Mouse (Mus musculus) right cerebral cortex, postnatal 36 days (tissue): ENCODE measurements at regions not wholly inside any gene's neighbourhood (a gene's known extent, or its start where the extent isn't known, plus 50 kb on each side); places are given as distances from the start of the nearest gene placed in this dataset.

Source experiments
- DNase-seq, 2 experiments: peaks; one replicate each; pipeline ENCODE4 v3.0.0; 2022; ENCODE audit warnings: low spot score in 2 of 2, mixed read lengths in 1 of 2

- no peak for DNase-seq
Measured at GRCm38 (mm10) chr6:93031812-93032330, 88.6 kb upstream of the Adamts9 start.

GRCm38 (mm10) chr6:93026068-93027022, 83.1 kb upstream of the Adamts9 start:
- no peak for DNase-seq

DNA sequence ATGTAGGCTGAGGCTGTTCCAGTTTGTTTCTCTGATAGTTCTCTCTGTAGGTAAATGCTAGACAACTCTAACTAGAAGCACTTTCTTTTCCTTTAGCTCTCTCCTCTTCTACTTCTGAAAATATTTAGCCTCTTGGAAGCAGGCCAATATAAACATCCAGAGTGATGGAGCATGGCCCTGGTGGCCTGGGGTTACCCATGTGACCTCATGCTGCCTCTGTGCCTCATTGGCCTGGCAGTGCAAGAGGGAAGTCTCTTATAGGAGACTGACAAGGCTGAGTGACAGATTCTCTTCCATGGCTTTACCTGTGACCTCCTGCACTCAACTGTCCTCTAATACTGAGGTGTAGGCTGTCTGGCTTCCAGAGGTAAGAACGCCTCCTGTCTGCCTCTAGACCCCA, 71.2 kb upstream of the Adamts9 start:
- DNase-seq: no peak

DNA sequence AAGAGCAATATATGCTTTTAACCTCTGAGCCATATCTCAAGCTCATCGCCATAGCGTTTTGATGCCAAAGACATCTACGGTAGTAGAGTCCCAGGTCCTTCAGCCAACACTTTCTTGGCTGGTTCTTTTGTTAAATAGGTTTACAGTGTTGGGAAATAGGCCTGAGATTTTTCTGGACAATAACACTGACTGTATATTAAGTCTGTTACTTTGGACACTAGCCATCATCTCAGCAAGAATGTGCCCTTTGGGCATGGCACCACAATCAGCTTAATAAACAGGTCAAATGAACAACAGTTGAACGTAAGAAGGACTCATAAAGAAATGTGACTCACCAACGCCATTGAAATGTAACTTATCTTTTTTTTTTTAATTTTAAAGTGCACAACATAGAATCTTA, 68.6 kb upstream of the Adamts9 start:
- no peak for DNase-seq

- DNase-seq: no peak
Measured at GRCm38 (mm10) chr6:93004587-93005240, 61.4 kb upstream of the Adamts9 start.

DNA sequence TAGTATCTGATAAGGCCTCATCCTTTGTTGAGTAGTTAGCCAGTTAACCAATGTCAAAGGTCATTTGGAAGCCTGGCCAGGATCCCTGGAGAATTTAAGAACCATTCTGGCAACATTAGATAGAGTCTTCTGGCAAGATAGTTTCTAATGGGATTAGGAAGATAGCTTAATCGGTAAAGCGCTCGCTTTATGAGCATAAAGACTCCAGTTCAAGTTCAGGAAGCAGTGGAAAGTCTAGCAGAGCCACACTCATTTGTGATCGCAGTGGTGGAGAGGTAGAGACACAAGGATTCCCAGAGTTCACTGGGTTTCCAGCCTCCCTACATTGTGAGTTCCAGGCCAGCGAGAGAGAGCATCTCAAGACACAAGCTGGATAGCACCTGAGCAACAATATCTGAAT, 60.5 kb upstream of the Adamts9 start:
- DNase-seq: no peak

DNA sequence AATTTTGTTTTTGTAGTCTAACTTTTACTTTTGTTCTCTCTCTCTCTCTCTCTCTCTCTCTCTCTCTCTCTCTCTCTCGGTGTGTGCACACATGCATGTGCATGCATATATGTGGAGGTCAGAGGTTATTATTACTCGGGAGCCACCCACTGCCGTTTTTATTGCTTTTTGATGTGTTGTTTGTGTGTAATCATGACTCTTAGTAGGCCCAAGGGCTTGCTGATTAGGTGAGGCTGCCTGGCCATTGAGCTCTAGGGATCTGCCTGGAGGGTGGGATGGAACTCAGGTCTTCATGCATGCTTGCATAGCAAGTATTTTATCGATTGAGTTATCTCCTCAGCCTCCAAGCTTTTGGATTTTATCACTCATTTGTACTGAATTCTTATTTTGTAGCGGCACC, 50.4 kb upstream of the Adamts9 start:
- DNase-seq: no peak
